Mouse (Mus musculus) CD4-positive, CD25-positive, alpha-beta regulatory T cell, adult 9 weeks (primary cell): ENCODE results near the gene Cnga1. TPM values are rescaled to one million over a fixed set of nuclear protein-coding genes. Genes with fewer than 3 reads are reported as not detected.

Experiments used
- polyA plus RNA-seq: library from polyadenylated mRNA; unstranded; fragments of 100-300 nt; shearing (Covaris generic); gene quantifications from one replicate; pipeline ENCODE4 v1.2.1, GENCODE M21; 2017

Gene Cnga1
- polyA plus RNA-seq = 4.3 TPM

DNA sequence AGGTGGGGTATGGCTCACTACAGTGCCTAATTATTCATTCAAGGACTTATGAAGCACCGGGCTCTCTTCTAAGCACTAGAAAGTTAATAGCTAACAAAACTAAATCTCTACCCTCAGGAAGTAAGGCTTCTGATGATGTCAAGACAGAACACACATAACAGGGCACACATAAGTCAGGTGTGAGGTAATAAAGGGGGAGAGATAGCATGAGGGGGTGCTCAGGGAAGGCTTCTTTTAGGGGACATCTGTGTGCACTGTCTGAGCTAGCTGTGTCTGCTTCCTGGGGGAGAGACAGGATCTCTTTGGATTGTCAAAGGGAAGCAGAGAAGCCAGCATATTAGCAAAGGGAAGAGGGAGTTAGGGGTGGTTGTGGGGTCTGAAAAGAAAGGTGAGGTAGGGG lies at the start of gene Cnga1:
Gene Cnga1, minus strand, starts transcription at position 101 of the 400 bp plus-strand sequence.

DNA sequence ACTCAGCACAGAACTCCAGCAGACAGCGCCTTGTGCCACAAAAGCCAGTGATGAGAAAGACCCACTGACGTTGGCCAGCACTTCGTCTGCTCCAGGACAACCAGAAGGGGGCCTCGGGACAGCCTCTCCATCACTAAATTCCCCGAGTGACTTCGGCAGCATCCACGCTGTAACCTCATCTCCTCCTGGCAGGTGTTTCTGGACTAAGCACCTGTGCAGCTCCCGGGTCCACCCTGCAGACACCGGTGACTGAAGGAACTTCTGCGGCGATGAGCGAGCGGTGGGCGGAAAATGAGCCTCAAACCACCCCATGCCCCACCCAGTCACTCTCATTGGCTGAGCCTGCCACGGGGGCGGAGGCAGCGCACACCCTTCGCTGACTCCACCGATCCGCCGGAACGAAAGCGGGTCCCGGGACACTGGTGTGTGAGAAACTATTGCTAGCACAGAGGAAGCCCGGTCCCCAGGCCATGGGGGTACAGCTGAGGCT lies 3.4 kb upstream of the Cnga1 start, which contains the start of gene Nipal1:
Gene Nipal1, plus strand, starts transcription at position 378 of the 490 bp plus-strand sequence.

DNA sequence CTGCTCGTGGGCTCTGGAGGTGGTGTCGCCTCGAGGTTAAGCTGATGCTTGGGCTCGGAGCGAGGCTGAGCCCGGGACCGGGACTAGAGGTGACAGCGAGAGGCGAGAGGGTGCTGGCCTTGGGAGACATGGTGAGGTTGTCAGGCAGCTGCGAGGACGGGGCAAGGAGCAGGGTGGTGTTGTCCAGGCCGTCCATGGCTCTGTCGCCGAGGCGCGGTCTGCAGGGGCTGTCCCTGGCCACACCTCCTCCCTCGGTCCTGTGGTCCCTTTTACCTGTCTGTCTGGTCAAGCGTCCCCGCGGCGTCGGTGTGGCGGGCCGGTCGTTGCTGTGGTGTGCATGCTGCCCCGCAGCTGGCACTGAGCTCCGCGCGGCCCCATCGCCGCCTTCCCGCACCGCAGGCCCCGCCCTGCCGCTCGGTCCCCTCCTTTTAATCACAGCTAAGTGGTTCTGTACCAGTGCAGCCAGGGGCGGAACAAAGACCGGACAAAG lies 56.8 kb downstream of the Cnga1 start, which contains the start of gene Gm5868:
Gene Gm5868, minus strand, starts transcription at position 360 of the 490 bp plus-strand sequence.

DNA sequence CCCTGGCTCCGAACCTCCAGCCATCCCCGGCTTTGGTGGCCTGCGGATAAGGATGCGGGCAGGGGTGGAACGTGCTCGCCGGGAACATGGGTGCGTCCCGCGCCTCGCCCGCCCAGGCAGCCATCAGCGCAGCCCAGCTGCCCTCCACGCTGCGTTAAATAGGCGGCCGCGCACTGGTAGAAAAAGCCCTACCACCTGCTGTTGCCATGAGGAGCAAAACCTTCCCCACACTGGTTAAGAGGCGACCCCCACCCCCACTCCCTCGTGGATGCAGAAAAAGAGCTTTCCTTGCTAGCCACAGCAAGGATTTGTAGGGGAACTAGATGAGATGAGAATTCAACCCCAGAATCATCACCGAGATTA lies 63.1 kb downstream of the Cnga1 start, which contains the start of gene Zar1:
Gene Zar1, minus strand, starts transcription at position 285 of the 363 bp plus-strand sequence.

DNA sequence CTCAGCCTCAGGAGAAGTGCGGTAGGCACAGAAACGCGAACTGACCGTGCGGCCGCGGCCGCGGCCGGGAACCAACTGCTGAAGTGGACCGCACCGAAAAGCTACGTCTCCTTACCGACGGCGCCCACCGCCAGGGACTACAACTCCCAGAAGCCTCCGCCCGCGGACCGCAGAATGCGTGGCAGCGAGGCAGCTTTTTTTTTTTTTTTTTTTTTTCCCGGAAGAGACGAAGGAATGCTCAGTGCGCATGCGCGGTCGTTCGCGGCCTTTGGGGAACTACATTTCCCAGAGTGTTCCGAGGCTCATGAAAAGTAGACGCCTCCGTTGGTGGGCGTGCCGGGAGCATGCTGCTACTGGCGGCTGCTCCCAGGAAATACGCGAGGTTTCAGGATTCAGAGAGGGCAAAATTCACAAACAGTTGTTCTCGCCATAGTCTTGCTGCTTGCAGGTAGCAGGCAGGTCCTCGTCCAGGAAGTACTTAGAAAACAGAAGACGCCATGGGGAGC lies 84.5 kb downstream of the Cnga1 start, which contains the start of gene Nfxl1:
Gene Nfxl1, minus strand, starts transcription at position 141 of the 506 bp plus-strand sequence.

Other genes starting within 250 kb of the Cnga1 start
- gene Corin, start 139.8 kb downstream of the Cnga1 start, polyA plus RNA-seq = 0.27 TPM
- gene Nfxl1, start 84.6 kb downstream of the Cnga1 start, polyA plus RNA-seq = 2.8 TPM
- gene Zar1, start 63.0 kb downstream of the Cnga1 start, polyA plus RNA-seq = not detected
- not detected for gene Gm5868, start 56.7 kb downstream of the Cnga1 start, polyA plus RNA-seq
- gene Nipal1, start 3.5 kb upstream of the Cnga1 start, polyA plus RNA-seq = 32.1 TPM
- gene Txk, start 108.5 kb upstream of the Cnga1 start, polyA plus RNA-seq = 116 TPM
- gene Tec, start 224.2 kb upstream of the Cnga1 start, polyA plus RNA-seq = 19.4 TPM